Mouse (Mus musculus) embryonic facial prominence, embryonic 12.5 days (tissue): ENCODE data around the gene Hira. TPM values are rescaled to one million over a fixed set of nuclear protein-coding genes. Genes with fewer than 3 reads are reported as not detected.
A peak's percentile ranks its signal among the peaks of the same experiment; 100 is the strongest.
"Not testable (repeated sequence)": the region's sequence is repeated elsewhere in the genome, so short reads cannot be mapped to it uniquely, and the experiment has no call there.

ENCODE experiments used
- ATAC-seq: fragments of 200-750 bp; cut with Nextera tagmentation; 2 replicates; pipeline ENCODE4 v1.8.0; 2017; ENCODE audit not compliant: insufficient number of reproducible peaks, insufficient read depth, low FRiP score, low TSS enrichment
- H3K27ac ChIP-seq: fragments of 300-500 bp; sonication (generic); 2 replicates; pipeline ENCODE4 v1.5.1; 2016; ENCODE audit warnings: mild to moderate bottlenecking
- H3K27me3 ChIP-seq: fragments of 300-500 bp; sonication (generic); 2 replicates; pipeline ENCODE4 v1.6.1; 2016; ENCODE audit warnings: mild to moderate bottlenecking, moderate library complexity
- H3K36me3 ChIP-seq: fragments of 300-500 bp; sonication (generic); 2 replicates; pipeline ENCODE4 v1.6.1; 2016; ENCODE audit warnings: mild to moderate bottlenecking
- H3K4me1 ChIP-seq: fragments of 300-500 bp; sonication (generic); 2 replicates; pipeline ENCODE4 v1.6.1; 2016
- H3K4me2 ChIP-seq: fragments of 300-500 bp; sonication (generic); replicated peaks from 2 replicates; pipeline ENCODE4 v1.6.1; 2016; ENCODE audit warnings: mild to moderate bottlenecking, moderate library complexity
- H3K4me3 ChIP-seq: fragments of 300-500 bp; sonication (generic); 2 replicates; pipeline ENCODE4 v1.5.1; 2016; ENCODE audit warnings: mild to moderate bottlenecking
- H3K9ac ChIP-seq: fragments of 300-500 bp; sonication (generic); 2 replicates; pipeline ENCODE4 v1.6.1; 2016; ENCODE audit warnings: mild to moderate bottlenecking, moderate library complexity
- H3K9me3 ChIP-seq: fragments of 300-500 bp; sonication (generic); 2 replicates; pipeline ENCODE4 v1.6.1; 2016; ENCODE audit warnings: mild to moderate bottlenecking, moderate library complexity
- WGBS: fragments of 180-500 bp; shearing (Covaris S2); methylation state at CpG from one replicate; pipeline ENCODE4 v1.1.7; 2016; 5-methylcytosine and 5-hydroxymethylcytosine counted together
- polyA plus RNA-seq: library from polyadenylated mRNA; unstranded; fragments of >200 nt; fragmentation: Nextera tagmentation; extraction: Ambion mirVana; gene quantifications from 2 replicates; pipeline ENCODE4 v1.2.1, GENCODE M21; 2016

Gene Hira
- polyA plus RNA-seq, 1 experiment from 2014 or later = 20.2 TPM

- not testable (repeated sequence) for ATAC-seq, H3K4me1 ChIP-seq, H3K9me3 ChIP-seq, H3K4me2 ChIP-seq, H3K9ac ChIP-seq, H3K27me3 ChIP-seq, H3K27ac ChIP-seq, H3K4me3 ChIP-seq
- peaks cover 34% of the 10 kb centered on the region for H3K36me3 ChIP-seq
- WGBS = 92% methylated on average over 1 of the region's 1 CpGs
Observed at GRCm38 (mm10) chr16:18870495-18870894, 6.3 kb upstream of the Hira start.

GRCm38 (mm10) chr16:18876091-18876441 lies 771 bp upstream of the Hira start:
- H3K9ac ChIP-seq = peak overlapping the region; percentile 91
- H3K27me3 ChIP-seq = no peaks in the 10 kb centered on the region
- peak overlapping the region; percentile 95 for H3K27ac ChIP-seq
- no peak; the same call in 1 of the 2 replicates for ATAC-seq
- peaks cover 29% of the 10 kb centered on the region for H3K36me3 ChIP-seq
- H3K4me2 ChIP-seq = peak overlapping the region; percentile 69
- 2% methylated on average over 17 of the region's 17 CpGs for WGBS
- peak overlapping the region; percentile 92 for H3K4me3 ChIP-seq
- no peaks in the 10 kb centered on the region for H3K9me3 ChIP-seq
- peaks cover 11% of the 10 kb centered on the region for H3K4me1 ChIP-seq

- Histone ChIP-seq H3K4me1 (peaks cover 11% of the 10 kb centered on the region), H3K4me2 (peak overlapping the region; percentile 69), H3K4me3 (peak overlapping the region; percentile 92), H3K9me3 (no peaks in the 10 kb centered on the region), H3K36me3 (peaks cover 15% of the 10 kb centered on the region), H3K27me3 (no peaks in the 10 kb centered on the region), H3K9ac (peak overlapping the region; percentile 91), H3K27ac (peak overlapping the region; percentile 95)
- peak; percentile 45 for ATAC-seq
- under 1% methylated on average over 37 of the region's 43 CpGs for WGBS
Observed at GRCm38 (mm10) chr16:18877386-18878090, 701 bp downstream of the Hira start.

GRCm38 (mm10) chr16:18878091-18878720 lies 1.4 kb downstream of the Hira start:
- peak overlapping the region; percentile 91 for H3K9ac ChIP-seq
- H3K27me3 ChIP-seq = no peaks in the 10 kb centered on the region
- ATAC-seq = no peak
- peak overlapping the region; percentile 92 for H3K4me3 ChIP-seq
- peak overlapping the region; percentile 69 for H3K4me2 ChIP-seq
- H3K36me3 ChIP-seq = peaks cover 13% of the 10 kb centered on the region
- peak overlapping the region; percentile 95 for H3K27ac ChIP-seq
- no peaks in the 10 kb centered on the region for H3K9me3 ChIP-seq
- peaks cover 11% of the 10 kb centered on the region for H3K4me1 ChIP-seq
- WGBS = 25% methylated on average over 20 of the region's 20 CpGs

- no peak for ATAC-seq
- Histone ChIP-seq H3K27me3 (no peaks in the 10 kb centered on the region), H3K4me1 (peaks cover 3% of the 10 kb centered on the region; the same call in 1 of the 2 replicates), H3K4me2 (no peak overlapping the region), H3K27ac (no peak overlapping the region), H3K4me3 (no peak overlapping the region), H3K36me3 (peaks cover 11% of the 10 kb centered on the region; the same call in 1 of the 2 replicates), H3K9me3 (no peaks in the 10 kb centered on the region), H3K9ac (no peak overlapping the region)
Observed at GRCm38 (mm10) chr16:18884044-18884443, 7.2 kb downstream of the Hira start.

GRCm38 (mm10) chr16:18893840-18894372 lies 17.1 kb downstream of the Hira start:
- Histone ChIP-seq H3K4me2 (no peak overlapping the region), H3K27me3 (no peaks in the 10 kb centered on the region), H3K36me3 (peaks cover 18% of the 10 kb centered on the region), H3K9ac (no peak overlapping the region), H3K4me3 (no peak overlapping the region), H3K4me1 (0 out of 2 replicates have a peak, but pooled peaks cover 4% of the 10 kb centered on the region), H3K27ac (no peak overlapping the region), H3K9me3 (no peaks in the 10 kb centered on the region)
- WGBS = 74% methylated on average over 4 of the region's 4 CpGs
- no peak for ATAC-seq

- Histone ChIP-seq H3K36me3 (peaks cover 28% of the 10 kb centered on the region), H3K27ac (no peak overlapping the region), H3K4me2 (no peak overlapping the region), H3K27me3 (no peaks in the 10 kb centered on the region), H3K9me3 (no peaks in the 10 kb centered on the region), H3K4me3 (no peak overlapping the region), H3K4me1 (0 out of 2 replicates have a peak, but pooled peaks cover 4% of the 10 kb centered on the region), H3K9ac (no peak overlapping the region)
- 81% methylated on average over 3 of the region's 3 CpGs for WGBS
- no peak for ATAC-seq
Observed at GRCm38 (mm10) chr16:18895249-18895648, 18.4 kb downstream of the Hira start.

- H3K36me3 ChIP-seq = peaks cover 38% of the 10 kb centered on the region
- 0 out of 2 replicates have a peak overlapping the region, but pooled peaks have one; percentile 11 for H3K27ac ChIP-seq
- no peak overlapping the region for H3K4me3 ChIP-seq
- H3K9me3 ChIP-seq = no peaks in the 10 kb centered on the region
- H3K9ac ChIP-seq = no peak overlapping the region
- H3K4me1 ChIP-seq = 0 out of 2 replicates have a peak, but pooled peaks cover 4% of the 10 kb centered on the region
- H3K27me3 ChIP-seq = no peaks in the 10 kb centered on the region
- 58% methylated on average over 10 of the region's 10 CpGs for WGBS
- ATAC-seq = 0 out of 2 replicates have a peak, but pooled peaks have one; percentile 47
- H3K4me2 ChIP-seq = no peak overlapping the region
Observed at GRCm38 (mm10) chr16:18896429-18896828, 19.6 kb downstream of the Hira start.

- Histone ChIP-seq H3K4me2 (no peak overlapping the region), H3K4me1 (no peaks in the 10 kb centered on the region), H3K27ac (no peak overlapping the region), H3K4me3 (no peak overlapping the region), H3K9ac (no peak overlapping the region), H3K36me3 (peaks cover 49% of the 10 kb centered on the region), H3K9me3 (no peaks in the 10 kb centered on the region), H3K27me3 (no peaks in the 10 kb centered on the region)
- WGBS = 86% methylated on average over 1 of the region's 1 CpGs
- no peak for ATAC-seq
Observed at GRCm38 (mm10) chr16:18905648-18906047, 28.8 kb downstream of the Hira start.

- Histone ChIP-seq H3K4me1 (no peaks in the 10 kb centered on the region), H3K4me2 (no peak overlapping the region), H3K36me3 (peaks cover 61% of the 10 kb centered on the region), H3K9me3 (no peaks in the 10 kb centered on the region), H3K4me3 (no peak overlapping the region), H3K27me3 (no peaks in the 10 kb centered on the region), H3K9ac (no peak overlapping the region), H3K27ac (no peak overlapping the region)
- no peak for ATAC-seq
- WGBS = 97% methylated on average over 4 of the region's 4 CpGs
Observed at GRCm38 (mm10) chr16:18916064-18916463, 39.2 kb downstream of the Hira start.

GRCm38 (mm10) chr16:18921771-18922170 lies 44.9 kb downstream of the Hira start:
- H3K9ac ChIP-seq = no peak overlapping the region
- H3K27me3 ChIP-seq = no peaks in the 10 kb centered on the region
- 96% methylated on average over 2 of the region's 2 CpGs for WGBS
- no peak overlapping the region for H3K27ac ChIP-seq
- H3K4me3 ChIP-seq = no peak overlapping the region
- peaks cover 81% of the 10 kb centered on the region for H3K36me3 ChIP-seq
- no peaks in the 10 kb centered on the region for H3K4me1 ChIP-seq
- no peak for ATAC-seq
- H3K4me2 ChIP-seq = no peak overlapping the region
- no peaks in the 10 kb centered on the region for H3K9me3 ChIP-seq

GRCm38 (mm10) chr16:18927963-18928362 lies 51.1 kb downstream of the Hira start:
- H3K9ac ChIP-seq = no peak overlapping the region
- peaks cover 63% of the 10 kb centered on the region for H3K36me3 ChIP-seq
- no peaks in the 10 kb centered on the region for H3K9me3 ChIP-seq
- no peaks in the 10 kb centered on the region for H3K4me1 ChIP-seq
- H3K4me3 ChIP-seq = no peak overlapping the region
- H3K4me2 ChIP-seq = no peak overlapping the region
- no peak for ATAC-seq
- no peak overlapping the region for H3K27ac ChIP-seq
- WGBS = 94% methylated on average over 1 of the region's 1 CpGs
- no peaks in the 10 kb centered on the region for H3K27me3 ChIP-seq
